Mouse (Mus musculus): ENCODE data around the gene Tardbp. TPM values are rescaled to one million over a fixed set of nuclear protein-coding genes. Genes with fewer than 3 reads are reported as not detected.
A peak's percentile ranks its signal among the peaks of the same experiment; 100 is the strongest.

The Tardbp gene
- polyA plus RNA-seq (2015; fragmentation: Nextera tagmentation; extraction: Ambion mirVana): 287 and 301 TPM in 2 replicates

GRCm38 (mm10) chr4:148626623-148627185 lies at the start of gene Tardbp:
Gene Tardbp (minus strand): TSS chr4:148627019.
- Histone ChIP-seq H3K4me1 (peaks cover 26% of the 10 kb centered on the region), H3K9ac (peak within 1 kb of the TSS; percentile 96), H3K9me3 (no peaks in the 10 kb centered on the region), H3K4me3 (peak within 1 kb of the TSS; percentile 85), H3K27ac (peak within 1 kb of the TSS; percentile 95), H3K27me3 (no peaks in the 10 kb centered on the region), H3K36me3 (peaks cover 31% of the 10 kb centered on the region), H3K4me2 (peak within 1 kb of the TSS; percentile 67)
- peak; percentile 95 for ATAC-seq (ENCODE audit: insufficient number of reproducible peaks, low FRiP score, low TSS enrichment, low read depth)
- under 1% methylated on average over 51 of the region's 51 CpGs for WGBS

GRCm38 (mm10) chr4:148676188-148676960 lies 49.6 kb upstream of the Tardbp start:
- no peak; the same call in 1 of the 2 replicates for ATAC-seq (ENCODE audit: insufficient number of reproducible peaks, low FRiP score, low TSS enrichment, low read depth)
- 0 out of 2 replicates have a peak, but pooled peaks cover 5% of the 10 kb centered on the region for H3K27me3 ChIP-seq
- peak overlapping the region; percentile 47; the same call in 1 of the 2 replicates for H3K27ac ChIP-seq
- no peaks in the 10 kb centered on the region for H3K36me3 ChIP-seq
- no peaks in the 10 kb centered on the region for H3K9me3 ChIP-seq
- no peak overlapping the region for H3K9ac ChIP-seq
- no peak overlapping the region for H3K4me2 ChIP-seq
- WGBS: 44% methylated on average over 16 of the region's 16 CpGs
- no peak overlapping the region for H3K4me3 ChIP-seq
- H3K4me1 ChIP-seq: peaks cover 27% of the 10 kb centered on the region

GRCm38 (mm10) chr4:148675043-148675442 lies 48.2 kb upstream of the Tardbp start:
- no peaks in the 10 kb centered on the region for H3K36me3 ChIP-seq
- no peak overlapping the region for H3K4me3 ChIP-seq
- H3K27ac ChIP-seq: no peak overlapping the region
- no peak for ATAC-seq (ENCODE audit: insufficient number of reproducible peaks, low FRiP score, low TSS enrichment, low read depth)
- H3K9ac ChIP-seq: no peak overlapping the region
- H3K27me3 ChIP-seq: 0 out of 2 replicates have a peak, but pooled peaks cover 5% of the 10 kb centered on the region
- 47% methylated on average over 7 of the region's 7 CpGs for WGBS
- no peaks in the 10 kb centered on the region for H3K9me3 ChIP-seq
- H3K4me1 ChIP-seq: peaks cover 26% of the 10 kb centered on the region
- no peak overlapping the region for H3K4me2 ChIP-seq

GRCm38 (mm10) chr4:148671230-148671947 lies 44.6 kb upstream of the Tardbp start:
- H3K4me2 ChIP-seq: 0 out of 2 replicates have a peak overlapping the region, but pooled peaks have one; percentile 10
- no peak overlapping the region for H3K27ac ChIP-seq
- no peak for ATAC-seq (ENCODE audit: insufficient number of reproducible peaks, low FRiP score, low TSS enrichment, low read depth)
- WGBS: 30% methylated on average over 16 of the region's 16 CpGs
- H3K4me1 ChIP-seq: peaks cover 18% of the 10 kb centered on the region
- H3K9ac ChIP-seq: no peak overlapping the region
- H3K36me3 ChIP-seq: no peaks in the 10 kb centered on the region
- H3K27me3 ChIP-seq: no peaks in the 10 kb centered on the region
- no peaks in the 10 kb centered on the region for H3K9me3 ChIP-seq
- H3K4me3 ChIP-seq: no peak overlapping the region

GRCm38 (mm10) chr4:148667006-148667755 lies 40.4 kb upstream of the Tardbp start:
- Histone ChIP-seq H3K27ac (no peak overlapping the region), H3K4me2 (no peak overlapping the region), H3K9ac (no peak overlapping the region), H3K4me3 (no peak overlapping the region), H3K9me3 (no peaks in the 10 kb centered on the region), H3K4me1 (peaks cover 11% of the 10 kb centered on the region), H3K36me3 (no peaks in the 10 kb centered on the region), H3K27me3 (peaks cover 14% of the 10 kb centered on the region)
- WGBS: 80% methylated on average over 15 of the region's 15 CpGs
- ATAC-seq (ENCODE audit: insufficient number of reproducible peaks, low FRiP score, low TSS enrichment, low read depth): no peak

GRCm38 (mm10) chr4:148664021-148664420 lies 37.2 kb upstream of the Tardbp start:
- Histone ChIP-seq H3K27me3 (peaks cover 17% of the 10 kb centered on the region), H3K4me1 (peaks cover 10% of the 10 kb centered on the region), H3K4me3 (no peak overlapping the region), H3K27ac (no peak overlapping the region), H3K4me2 (no peak overlapping the region), H3K36me3 (no peaks in the 10 kb centered on the region), H3K9ac (no peak overlapping the region), H3K9me3 (no peaks in the 10 kb centered on the region)
- ATAC-seq (ENCODE audit: insufficient number of reproducible peaks, low FRiP score, low TSS enrichment, low read depth): no peak
- 38% methylated on average over 6 of the region's 6 CpGs for WGBS

GRCm38 (mm10) chr4:148663326-148663725 lies 36.5 kb upstream of the Tardbp start:
- Histone ChIP-seq H3K4me1 (peaks cover 10% of the 10 kb centered on the region), H3K36me3 (no peaks in the 10 kb centered on the region), H3K27ac (no peak overlapping the region), H3K9ac (no peak overlapping the region), H3K4me2 (no peak overlapping the region), H3K9me3 (no peaks in the 10 kb centered on the region), H3K27me3 (peaks cover 17% of the 10 kb centered on the region), H3K4me3 (no peak overlapping the region)
- WGBS: 63% methylated on average over 7 of the region's 7 CpGs
- no peak for ATAC-seq (ENCODE audit: insufficient number of reproducible peaks, low FRiP score, low TSS enrichment, low read depth)

- peaks cover 17% of the 10 kb centered on the region for H3K27me3 ChIP-seq
- peak overlapping the region; percentile 34 for H3K4me2 ChIP-seq
- H3K9me3 ChIP-seq: no peaks in the 10 kb centered on the region
- H3K36me3 ChIP-seq: no peaks in the 10 kb centered on the region
- H3K4me1 ChIP-seq: peaks cover 10% of the 10 kb centered on the region
- 21% methylated on average over 21 of the region's 21 CpGs for WGBS
- H3K27ac ChIP-seq: no peak overlapping the region
- H3K4me3 ChIP-seq: no peak overlapping the region
- no peak for ATAC-seq (ENCODE audit: insufficient number of reproducible peaks, low FRiP score, low TSS enrichment, low read depth)
- H3K9ac ChIP-seq: no peak overlapping the region
Measured at GRCm38 (mm10) chr4:148662168-148662965, 35.5 kb upstream of the Tardbp start.

- Histone ChIP-seq H3K9ac (no peak overlapping the region), H3K27me3 (peaks cover 17% of the 10 kb centered on the region), H3K4me2 (no peak overlapping the region), H3K9me3 (no peaks in the 10 kb centered on the region), H3K4me1 (peaks cover 10% of the 10 kb centered on the region), H3K36me3 (no peaks in the 10 kb centered on the region), H3K27ac (no peak overlapping the region), H3K4me3 (no peak overlapping the region)
- ATAC-seq (ENCODE audit: insufficient number of reproducible peaks, low FRiP score, low TSS enrichment, low read depth): no peak
- 33% methylated on average over 3 of the region's 3 CpGs for WGBS
Measured at GRCm38 (mm10) chr4:148660174-148660573, 33.4 kb upstream of the Tardbp start.

- 78% methylated on average over 13 of the region's 13 CpGs for WGBS
- H3K27me3 ChIP-seq: peaks cover 8% of the 10 kb centered on the region
- H3K27ac ChIP-seq: no peak overlapping the region
- no peaks in the 10 kb centered on the region for H3K36me3 ChIP-seq
- H3K9me3 ChIP-seq: no peaks in the 10 kb centered on the region
- H3K4me2 ChIP-seq: no peak overlapping the region
- peaks cover 10% of the 10 kb centered on the region for H3K4me1 ChIP-seq
- no peak for ATAC-seq (ENCODE audit: insufficient number of reproducible peaks, low FRiP score, low TSS enrichment, low read depth)
- H3K9ac ChIP-seq: no peak overlapping the region
- no peak overlapping the region for H3K4me3 ChIP-seq
Measured at GRCm38 (mm10) chr4:148657776-148658175, 31.0 kb upstream of the Tardbp start.
